Mouse (Mus musculus) retina, adult 2 months (tissue): Measurements from ENCODE around the gene 9230102O04Rik.

Source experiments
- DNase-seq: peaks from one replicate; pipeline ENCODE4 v3.0.0-alpha.2; 2012; ENCODE audit warnings: low read depth, low spot score

The 9230102O04Rik gene

GRCm38 (mm10) chr2:9888913-9889650, at the start of gene 9230102O04Rik:
Gene 9230102O04Rik (minus strand): TSS chr2:9889540.
- no peak for DNase-seq

GRCm38 (mm10) chr2:9935965-9936364, 46.6 kb upstream of the 9230102O04Rik start:
- no peak for DNase-seq

DNA sequence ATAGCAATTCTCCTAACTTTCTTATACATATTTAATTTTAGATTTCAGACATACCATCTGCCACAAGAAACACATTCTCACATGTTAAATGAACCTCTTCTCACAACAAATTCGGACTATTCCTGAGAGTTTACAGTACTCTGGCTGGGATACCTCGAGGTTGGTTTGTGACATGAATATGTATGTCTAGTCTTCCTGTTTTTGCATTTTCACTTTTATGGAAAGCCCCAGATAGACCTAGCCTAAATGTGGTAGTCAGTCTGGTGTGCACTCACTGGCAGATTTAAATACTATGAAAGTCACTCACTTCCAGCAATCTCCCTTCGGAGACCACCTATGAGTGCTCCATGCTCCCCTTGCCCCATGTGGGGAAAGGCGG, 37.6 kb upstream of the 9230102O04Rik start:
- DNase-seq = no peak

DNA sequence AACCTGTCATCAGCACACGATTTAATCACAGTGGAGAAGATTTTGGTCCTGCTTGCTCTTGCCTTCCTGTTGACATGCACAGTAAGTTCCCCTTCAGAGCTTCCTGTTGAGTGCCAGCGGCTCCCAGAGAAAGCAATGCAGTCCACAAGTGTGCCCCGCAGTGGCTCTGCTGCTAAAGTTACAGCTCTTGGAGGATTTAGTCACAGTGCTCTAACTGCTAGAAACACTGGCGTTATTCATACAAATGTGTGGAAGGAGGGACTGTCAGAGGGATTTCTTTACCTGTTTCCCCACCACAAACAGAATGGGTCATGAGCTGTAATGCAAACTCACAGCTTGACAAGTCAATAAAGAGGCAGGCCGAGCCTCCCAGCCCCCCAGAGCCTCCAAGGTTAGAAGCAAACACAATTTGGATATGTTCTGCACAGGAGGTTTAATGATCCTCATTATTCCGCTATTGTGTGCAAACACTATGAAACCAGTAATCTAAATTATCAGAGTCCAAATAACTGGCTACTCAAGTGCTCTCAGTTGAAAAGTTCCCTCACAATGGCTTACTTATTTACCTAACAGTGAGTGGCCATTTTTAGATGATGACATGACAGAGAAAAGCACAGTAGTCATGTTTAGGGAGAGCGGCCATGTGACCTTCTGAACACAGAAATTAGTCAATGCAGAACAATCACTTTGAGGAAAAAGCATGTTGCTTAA, 37.0 kb upstream of the 9230102O04Rik start:
- no peak for DNase-seq

DNA sequence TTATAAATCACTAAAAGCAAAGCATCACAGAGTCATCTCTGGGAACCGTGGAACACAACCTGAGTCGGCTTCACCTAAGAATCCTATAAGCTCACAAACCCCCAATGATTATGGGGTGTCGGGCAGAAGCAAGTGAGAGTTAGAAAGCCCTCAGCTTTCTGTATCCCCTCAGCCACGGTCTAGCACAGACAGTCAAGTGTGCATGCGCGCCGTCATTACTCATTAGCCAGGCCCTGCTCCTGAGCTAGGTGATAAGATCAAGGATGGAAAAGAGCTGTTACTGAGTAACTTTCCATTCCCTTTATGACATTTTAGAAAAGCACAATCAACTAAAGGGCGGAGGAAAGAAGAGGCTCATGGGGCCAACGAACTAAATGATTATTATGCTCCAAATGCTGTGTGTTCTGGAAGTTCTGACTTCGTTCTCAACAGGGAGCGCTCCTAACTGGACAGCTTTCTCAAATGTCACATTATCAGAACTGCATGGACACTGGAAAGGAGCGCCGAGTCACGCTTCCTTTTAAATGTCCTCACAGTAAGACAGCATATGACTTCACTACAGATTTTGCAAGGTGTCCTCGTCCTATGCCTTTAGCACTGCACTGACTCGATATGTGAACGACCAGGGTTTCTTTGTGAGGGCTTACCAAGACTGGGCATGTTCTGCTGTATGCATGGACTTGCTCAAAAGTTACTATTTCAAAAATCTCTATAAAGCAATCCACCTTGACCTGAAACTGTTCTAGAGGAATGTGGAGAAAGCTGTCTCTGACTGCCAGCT, 29.5 kb upstream of the 9230102O04Rik start:
- no peak for DNase-seq

GRCm38 (mm10) chr2:9917602-9918001, 28.3 kb upstream of the 9230102O04Rik start:
- no peak for DNase-seq

DNA sequence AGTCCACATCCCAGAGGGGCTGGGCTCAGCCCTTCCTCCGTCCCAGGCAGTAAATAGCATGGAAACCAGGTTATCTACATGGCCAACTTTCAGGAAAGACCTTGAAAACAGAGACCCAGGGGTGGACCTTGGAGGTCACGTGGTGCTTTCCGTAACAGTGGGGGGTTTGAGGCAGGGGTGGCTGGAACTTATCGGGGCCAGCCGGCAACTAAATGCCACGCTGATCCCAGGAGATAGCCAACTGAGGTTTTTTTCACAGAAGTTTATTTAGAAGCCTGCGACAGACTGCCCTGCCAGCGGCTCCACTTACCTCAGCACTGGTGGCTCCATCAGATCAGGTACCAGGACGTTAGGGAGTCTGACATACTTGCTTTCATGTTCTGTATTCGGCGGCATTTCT, 16.7 kb upstream of the 9230102O04Rik start:
- no peak for DNase-seq

GRCm38 (mm10) chr2:9903854-9904560, 14.7 kb upstream of the 9230102O04Rik start:
- no peak for DNase-seq

- DNase-seq = no peak
Observed at GRCm38 (mm10) chr2:9897846-9898245, 8.5 kb upstream of the 9230102O04Rik start.

DNA sequence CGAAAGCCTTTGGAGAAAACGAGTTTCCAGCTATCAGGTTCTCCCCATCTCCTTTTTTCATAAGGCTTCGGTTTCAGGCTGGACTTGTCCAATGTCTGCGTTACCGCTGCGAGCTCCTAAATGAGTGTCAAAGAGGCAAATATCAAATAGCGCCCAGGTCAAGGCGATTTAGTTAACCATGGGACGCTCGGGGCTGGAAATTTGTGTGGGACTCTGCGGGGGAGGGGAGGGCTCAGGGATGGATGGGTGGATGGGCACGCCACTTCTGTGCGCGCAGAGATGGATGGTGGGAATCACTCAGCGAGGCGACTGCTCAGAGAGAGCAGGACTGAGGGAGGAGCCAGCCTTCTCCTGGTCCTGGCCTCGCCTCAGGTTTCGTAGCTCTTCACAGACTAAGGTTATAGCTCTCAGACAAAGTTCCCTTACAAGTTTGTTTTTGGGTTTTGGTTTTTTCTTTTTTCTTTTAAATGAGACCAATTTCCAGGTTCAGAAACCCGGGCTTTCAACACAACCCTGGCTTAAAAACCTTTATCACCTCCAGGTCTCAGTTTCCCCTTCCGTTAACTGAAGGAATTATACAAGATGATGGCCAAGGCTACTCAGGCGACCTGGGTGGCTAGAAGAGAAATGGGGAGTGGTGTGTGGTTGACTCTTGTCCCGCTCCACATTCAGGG, 6.9 kb upstream of the 9230102O04Rik start:
- no peak for DNase-seq

DNA sequence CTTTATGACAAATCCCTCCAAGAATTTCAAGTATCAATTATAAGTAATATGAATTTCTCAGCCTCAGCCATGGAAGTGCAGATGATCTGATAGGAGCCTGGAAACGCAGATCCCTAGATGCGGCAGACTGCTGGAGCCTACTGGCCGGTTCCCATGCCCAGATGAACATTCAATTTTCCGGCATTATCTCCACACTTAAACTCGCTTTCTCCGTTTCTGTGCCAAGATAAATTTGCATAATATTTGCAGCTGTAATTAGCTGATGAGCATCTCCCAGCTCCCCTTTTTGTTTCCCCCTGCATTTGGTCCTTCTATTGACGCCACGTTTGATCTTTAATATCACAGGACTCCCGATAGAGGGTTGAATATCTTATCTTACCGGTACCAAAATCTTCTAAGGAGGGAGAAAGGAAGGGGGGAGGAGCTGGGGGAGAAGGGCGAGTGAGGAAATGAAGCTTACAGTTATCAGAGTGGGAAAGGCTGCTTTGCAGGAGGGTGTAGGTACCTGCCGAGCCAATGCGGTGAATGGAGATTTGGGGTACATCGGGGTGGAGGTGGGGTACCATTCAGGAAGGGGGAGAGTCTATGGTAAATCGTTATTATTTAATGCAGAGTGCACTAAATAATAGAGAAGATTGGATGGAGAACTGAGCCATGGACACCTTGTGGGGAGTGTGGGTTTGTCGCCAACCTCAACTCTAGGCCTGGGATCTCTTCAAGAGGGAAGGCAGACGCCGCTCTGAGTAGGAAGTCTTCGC, 5.7 kb upstream of the 9230102O04Rik start:
- DNase-seq = no peak

DNA sequence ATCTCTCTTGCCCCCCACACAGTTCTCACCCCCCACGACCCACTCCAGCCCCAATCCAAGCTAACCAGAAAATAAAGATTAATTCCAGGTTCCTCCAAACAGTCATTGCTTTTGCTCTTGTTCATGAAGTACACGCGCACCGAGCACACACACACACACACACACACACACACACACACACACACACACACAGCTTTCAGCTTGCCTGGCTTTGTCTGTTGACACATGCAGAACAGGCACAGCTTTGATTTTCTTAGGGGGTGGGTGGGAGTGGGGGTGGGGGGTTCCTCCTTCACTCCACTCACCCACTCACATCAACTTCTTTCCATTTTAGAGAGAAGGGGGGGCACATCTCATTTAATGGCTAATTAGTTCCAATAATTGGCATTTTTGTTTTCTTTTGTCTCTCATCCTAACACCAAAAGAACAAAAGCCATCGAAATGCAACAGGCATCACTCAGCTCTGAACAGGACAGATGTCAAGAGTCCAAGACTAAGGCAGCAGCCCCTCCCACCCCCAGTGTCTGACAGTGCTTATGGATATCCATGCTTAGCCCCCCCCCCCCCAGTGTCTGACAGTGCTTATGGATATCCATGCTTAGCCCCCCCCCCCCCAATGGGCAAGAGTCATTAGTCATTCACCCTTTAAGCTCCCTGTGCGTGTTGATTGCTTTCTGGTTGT, 4.1 kb upstream of the 9230102O04Rik start:
- no peak for DNase-seq

DNA sequence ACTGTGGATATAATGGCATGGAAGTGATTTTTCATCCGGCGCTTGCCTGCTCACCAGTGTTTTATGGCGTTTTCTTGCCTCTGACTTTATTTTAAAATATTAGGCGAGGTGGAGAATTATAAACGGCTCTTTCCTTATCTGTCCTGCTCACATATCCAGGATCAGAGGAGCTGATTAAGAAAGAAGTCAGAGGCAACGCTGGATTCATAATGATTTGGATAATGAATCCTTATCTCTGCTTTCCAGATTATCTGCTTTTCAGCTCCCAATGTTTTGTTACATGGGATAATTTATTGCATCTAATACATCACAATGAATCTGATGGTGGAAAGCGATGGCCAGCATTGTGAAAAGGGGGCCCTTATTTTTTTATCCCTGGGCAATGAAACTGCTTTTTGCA, 3.2 kb upstream of the 9230102O04Rik start:
- DNase-seq = no peak

DNA sequence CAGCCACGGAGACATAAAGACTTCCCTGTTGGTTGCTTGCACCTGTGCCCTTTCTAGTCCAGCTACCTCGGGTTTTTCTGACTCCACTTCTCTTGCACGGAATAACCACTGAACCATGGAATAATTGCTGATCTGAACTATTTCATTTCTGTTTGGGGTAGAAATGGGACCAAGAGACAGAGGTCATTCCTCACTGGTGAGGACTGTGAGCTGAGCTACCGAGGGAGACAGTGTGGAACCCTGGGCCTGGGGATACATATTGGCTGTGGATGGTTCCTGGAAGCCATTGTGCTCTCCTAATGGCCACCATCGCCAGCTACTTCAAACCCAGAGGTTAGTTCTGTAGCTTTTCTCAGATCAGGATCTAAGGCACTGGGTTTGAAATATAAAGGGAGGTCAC, 1.6 kb upstream of the 9230102O04Rik start:
- DNase-seq = no peak

- DNase-seq = no peak
Observed at GRCm38 (mm10) chr2:9890251-9890650, 911 bp upstream of the 9230102O04Rik start.

GRCm38 (mm10) chr2:9889651-9890183, 377 bp upstream of the 9230102O04Rik start, which contains the start of gene Gata3:
Gene Gata3 (minus strand): TSS chr2:9890034.
- no peak for DNase-seq

GRCm38 (mm10) chr2:9887636-9888035, 1.7 kb downstream of the 9230102O04Rik start:
- DNase-seq = no peak

DNA sequence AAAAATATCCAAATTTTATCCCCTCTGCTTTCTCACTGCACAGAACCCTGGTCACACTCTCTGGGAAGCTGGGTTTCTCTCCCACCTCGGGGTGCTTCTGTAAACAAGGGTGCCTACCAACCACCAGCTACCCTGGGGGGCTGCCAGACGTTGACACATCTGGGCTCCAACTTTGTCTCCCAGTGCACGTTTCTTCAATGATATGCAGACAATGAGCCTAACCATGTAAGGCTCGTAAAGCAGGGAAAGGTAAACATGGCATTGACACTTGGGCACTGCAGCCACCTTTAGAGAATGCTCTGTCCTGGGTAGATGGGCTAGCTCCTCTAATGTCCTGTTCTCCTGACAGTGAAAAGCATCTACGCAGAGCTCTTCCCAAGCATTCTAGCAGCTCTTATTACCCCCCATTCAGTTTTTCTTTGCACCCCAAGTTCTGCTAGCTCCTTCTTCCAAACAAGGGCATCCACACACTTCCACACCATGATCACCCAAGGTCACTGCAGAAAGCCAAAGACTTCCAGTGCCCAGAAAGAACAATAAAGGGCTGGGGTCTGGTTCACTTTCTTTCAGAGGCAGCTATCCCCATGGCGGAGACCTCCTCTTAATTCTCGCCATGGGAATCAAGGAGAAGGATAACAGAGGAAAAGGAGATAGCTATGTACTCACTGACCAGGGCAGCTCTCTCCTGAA, 2.3 kb downstream of the 9230102O04Rik start:
- DNase-seq = no peak

DNA sequence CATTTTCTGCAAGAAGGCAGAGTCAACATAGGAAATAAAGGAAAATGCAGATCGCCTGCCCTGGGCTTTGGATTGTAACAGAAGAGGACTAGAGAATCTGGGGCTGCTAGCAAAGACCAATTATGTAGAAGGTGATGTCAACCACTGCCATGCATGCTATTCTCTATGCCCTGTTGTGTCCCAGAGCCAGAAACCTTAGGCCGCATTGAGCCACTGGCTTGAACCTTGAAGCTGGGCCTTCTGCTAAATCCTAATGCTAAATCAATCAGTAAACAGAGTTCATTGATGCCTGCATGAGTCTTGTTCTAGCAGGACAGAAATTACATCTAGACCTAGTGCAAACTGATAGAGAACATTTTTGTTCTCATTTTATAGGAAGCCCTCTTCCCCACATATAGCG, 3.3 kb downstream of the 9230102O04Rik start:
- no peak for DNase-seq
